ENCODE assay signal across 9 mouse cellular contexts in genomic region chr8:105157555-105157954, GRCm38 (mm10). TPM values are rescaled to one million over a fixed set of nuclear protein-coding genes. Genes with fewer than 3 reads are reported as not detected.
DNase-seq lines count a peak whose midpoint lies in the region; ATAC-seq and TF ChIP-seq lines count a peak whose summit lies in the region.
"Had no signal": no experiment of that assay in that cellular context is flagged by ENCODE, and none has a peak within 500 bp of the region (broad histone marks: within the 10 kb centered on the region; RNA-seq: fewer than 3 reads in every experiment).

No protein-coding gene starts in this region.

- 35% methylated on average over 10 of the region's 10 CpGs for WGBS in liver, embryonic 14.5 days (ENCODE audit: insufficient replicate concordance)

- no peak for TF ChIP-seq EP300 in liver, embryonic 14.5 days (IDR thresholded peaks at IDR 0.05; ENCODE audit: low read depth)

- no peaks in the 10 kb centered on the region for H3K4me1 ChIP-seq in liver, embryonic 14.5 days (replicated peaks; ENCODE audit: control insufficient read depth in 2 of 2, insufficient read depth in 2 of 2, low read length in 1 of 2)

- H3K27ac ChIP-seq in layer of hippocampus, adult 2 months, result no peak overlapping the region
- H3K27ac ChIP-seq in liver, embryonic 14.5 days, result no peak overlapping the region

- no peaks in the 10 kb centered on the region for H3K36me3 ChIP-seq in liver, embryonic 14.5 days (replicated peaks; ENCODE audit: control insufficient read depth, insufficient read depth, low read depth)

- no peak overlapping the region for H3K4me2 ChIP-seq in liver, embryonic 14.5 days (ENCODE audit: low read depth)

- peak; percentile 73 for TF ChIP-seq CTCF in layer of hippocampus, adult 2 months (conservative IDR thresholded peaks at IDR 0.05)
- peak; percentile 82 for TF ChIP-seq CTCF in liver, embryonic 14.5 days (IDR thresholded peaks at IDR 0.05; ENCODE audit: low read depth)

- no peaks in the 10 kb centered on the region for H3K9me3 ChIP-seq in liver, embryonic 14.5 days (ENCODE audit: control insufficient read depth, low read length)

- no peak overlapping the region for H3K4me3 ChIP-seq in layer of hippocampus, adult 2 months
- no peak overlapping the region for H3K4me3 ChIP-seq in liver, embryonic 14.5 days (ENCODE audit: insufficient read depth in 1 of 2, low read depth in 2 of 2, low read length in 2 of 2)

- ATAC-seq in liver, embryonic 14.5 days (ENCODE audit: insufficient read depth), result no peak

- no peak overlapping the region for H3K9ac ChIP-seq in liver, embryonic 14.5 days (replicated peaks)

- peaks cover 5% of the 10 kb centered on the region for H3K27me3 ChIP-seq in liver, embryonic 14.5 days (ENCODE audit: control insufficient read depth, insufficient read depth, low read length)

- no peak for DNase-seq in layer of hippocampus, adult 2 months (ENCODE audit: low spot score in 2 of 2)
- no peak for DNase-seq in layer of hippocampus, adult 9-10 months (ENCODE audit: low spot score)
- DNase-seq in NIH3T3 (ENCODE audit: low read depth) (peak; percentile 81), MN1 (ENCODE audit: low spot score) (no peak)
- peak; percentile 56 for DNase-seq in embryo, embryonic 11 days
- peak in 2 of 3 experiments; percentile 22 to 33 for DNase-seq in liver, embryonic 14.5 days (ENCODE audit: low read depth in 3 of 3, low spot score in 3 of 3)
- peak; percentile 16 to 67 for DNase-seq in spleen, postnatal 10 days (ENCODE audit: low spot score in 2 of 2)
- no peak for DNase-seq in cerebellum, adult 8-10 months

RNA-seq across cellular contexts. Expression of gene Cbfb, which starts 12.9 kb away (rescaled TPM):
- 10 to 100 TPM; 20.0 to 20.4 TPM for total RNA-seq in layer of hippocampus, adult 2 months (2021)
- 3.6 and 5.8 TPM in 2 replicates for polyA plus RNA-seq in liver, embryonic 14.5 days (2012; rRNA removed)
- 7.5 and 7.8 TPM in 2 replicates for polyA plus RNA-seq in liver, embryonic 14.5 days (2014; fragmentation: Nextera tagmentation; extraction: Ambion mirVana)

RNA-seq across cellular contexts. Expression of gene Ces4a, which starts 26.0 kb away (rescaled TPM):
- not detected for total RNA-seq in layer of hippocampus, adult 2 months (2021)
- not detected in 2 replicates for polyA plus RNA-seq in liver, embryonic 14.5 days (2012; rRNA removed)
- polyA plus RNA-seq in liver, embryonic 14.5 days (2014; fragmentation: Nextera tagmentation; extraction: Ambion mirVana), result not detected in 2 replicates
- polyA plus RNA-seq: lung, embryonic 16.5 days had no signal

Comparison
In these comparisons a context has a peak if more than half of its experiments do, and no peak if none do; other contexts are left out.
1. DNase-seq: peak in NIH3T3 (single experiment), embryo, embryonic 11 days (single experiment), liver, embryonic 14.5 days (2 of 3) and spleen, postnatal 10 days (2 of 2); none in layer of hippocampus, adult 2 months (0 of 2), layer of hippocampus, adult 9-10 months (single experiment), cerebellum, adult 8-10 months (single experiment) and MN1 (single experiment).